Mouse (Mus musculus): Measurements from ENCODE around the gene Smyd4.

Smyd4 gene

DNA sequence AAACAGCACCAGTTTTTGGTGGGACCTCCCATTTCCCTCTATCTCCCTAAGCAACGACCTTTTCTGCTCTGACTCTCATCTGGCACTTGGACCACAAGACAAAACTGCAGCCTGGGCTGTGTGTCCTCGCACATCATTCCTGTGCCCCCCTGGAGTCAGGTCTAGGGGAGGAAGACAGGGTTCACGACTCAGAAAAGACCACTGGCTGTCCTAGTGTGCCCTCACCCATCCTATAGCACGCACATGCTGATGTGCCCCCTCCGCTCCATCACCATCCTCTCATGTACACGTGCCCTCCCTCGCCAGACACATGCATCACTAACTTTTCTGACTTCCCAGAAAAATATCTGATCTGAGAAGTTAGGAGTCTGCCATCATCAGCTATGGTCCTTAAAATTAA is 71.8 kb downstream of the Smyd4 start:
- DNase-seq (ENCODE audit: low spot score in 2 of 2): no peak

DNA sequence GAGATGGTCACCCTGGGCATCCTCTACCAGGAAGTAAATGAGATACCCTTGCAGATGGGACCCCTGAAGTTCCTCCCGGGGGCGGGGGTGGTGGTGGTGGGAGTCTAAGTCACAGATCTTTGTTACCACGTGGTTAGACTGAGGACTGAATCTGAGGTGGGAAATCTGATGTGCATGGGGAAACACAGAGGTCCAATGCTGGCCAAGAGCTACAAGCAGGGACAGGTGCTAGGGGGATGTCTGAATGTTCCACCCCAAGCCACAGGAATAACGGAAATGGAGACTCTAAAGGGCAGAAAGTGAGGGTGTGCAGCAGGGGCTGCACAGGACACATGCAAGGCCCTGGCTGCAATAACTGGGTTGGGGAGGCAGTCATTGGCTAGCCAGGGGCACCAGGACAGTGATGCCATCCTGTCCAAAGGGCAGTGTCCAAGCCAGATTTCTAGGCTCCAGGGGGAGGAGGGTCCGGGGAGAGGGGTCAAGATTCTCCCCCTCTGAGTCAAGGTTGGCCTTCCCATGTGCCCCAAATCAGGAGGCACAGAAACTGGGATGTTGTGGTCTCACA is 72.7 kb downstream of the Smyd4 start:
- DNase-seq (ENCODE audit: low spot score in 2 of 2): no peak

GRCm38 (mm10) chr11:75421375-75422012 is 73.3 kb downstream of the Smyd4 start:
- no peak for DNase-seq (ENCODE audit: low spot score in 2 of 2)

DNA sequence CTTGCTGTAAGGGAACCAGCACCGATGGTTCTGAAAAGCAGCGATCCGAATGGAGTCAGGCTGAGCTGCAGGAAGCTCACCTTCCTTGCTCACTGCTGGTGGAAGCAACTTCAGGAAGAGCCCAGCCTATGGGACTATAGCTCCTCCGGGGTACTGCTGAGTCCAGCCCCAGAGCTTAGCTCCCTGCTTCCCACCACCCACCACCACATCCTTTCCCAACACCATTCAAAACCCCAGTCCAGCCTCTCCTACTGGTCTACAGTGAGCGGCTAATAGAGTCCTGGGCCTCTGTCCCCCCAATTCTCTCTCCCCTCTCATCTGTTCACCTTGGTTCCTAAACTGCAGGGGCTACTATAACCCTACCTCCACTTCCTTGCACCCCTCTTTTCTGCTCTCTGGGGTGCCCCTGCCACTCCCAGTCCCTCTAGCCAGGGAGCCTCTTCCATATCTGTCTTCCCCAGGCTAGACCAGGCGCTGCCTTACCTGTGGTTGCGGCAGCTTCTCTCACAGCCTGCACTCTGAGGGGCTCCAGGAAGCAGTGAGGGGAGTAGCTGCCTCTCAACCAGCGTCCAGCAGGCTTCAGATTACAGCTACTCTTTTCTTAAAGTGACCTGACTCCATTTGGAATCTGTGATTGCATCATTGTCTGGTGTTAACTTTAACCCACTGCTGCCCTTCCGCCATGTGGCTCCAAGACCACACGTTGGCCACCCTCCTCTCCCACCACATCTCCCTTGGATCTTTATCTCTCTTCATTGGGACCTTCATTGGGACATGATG is 74.0 kb downstream of the Smyd4 start, which contains the start of gene Serpinf1:
TSS of gene Serpinf1 (minus strand) at position 689 of the 780 bp plus-strand sequence.
- no peak for DNase-seq (ENCODE audit: low spot score in 2 of 2)

- no peak for DNase-seq (ENCODE audit: low spot score in 2 of 2)
Measured at GRCm38 (mm10) chr11:75423091-75423490, 74.9 kb downstream of the Smyd4 start.

GRCm38 (mm10) chr11:75424033-75424432 is 75.8 kb downstream of the Smyd4 start:
- no peak for DNase-seq (ENCODE audit: low spot score in 2 of 2)

- no peak for DNase-seq (ENCODE audit: low spot score in 2 of 2)
Measured at GRCm38 (mm10) chr11:75424459-75424858, 76.2 kb downstream of the Smyd4 start.

DNA sequence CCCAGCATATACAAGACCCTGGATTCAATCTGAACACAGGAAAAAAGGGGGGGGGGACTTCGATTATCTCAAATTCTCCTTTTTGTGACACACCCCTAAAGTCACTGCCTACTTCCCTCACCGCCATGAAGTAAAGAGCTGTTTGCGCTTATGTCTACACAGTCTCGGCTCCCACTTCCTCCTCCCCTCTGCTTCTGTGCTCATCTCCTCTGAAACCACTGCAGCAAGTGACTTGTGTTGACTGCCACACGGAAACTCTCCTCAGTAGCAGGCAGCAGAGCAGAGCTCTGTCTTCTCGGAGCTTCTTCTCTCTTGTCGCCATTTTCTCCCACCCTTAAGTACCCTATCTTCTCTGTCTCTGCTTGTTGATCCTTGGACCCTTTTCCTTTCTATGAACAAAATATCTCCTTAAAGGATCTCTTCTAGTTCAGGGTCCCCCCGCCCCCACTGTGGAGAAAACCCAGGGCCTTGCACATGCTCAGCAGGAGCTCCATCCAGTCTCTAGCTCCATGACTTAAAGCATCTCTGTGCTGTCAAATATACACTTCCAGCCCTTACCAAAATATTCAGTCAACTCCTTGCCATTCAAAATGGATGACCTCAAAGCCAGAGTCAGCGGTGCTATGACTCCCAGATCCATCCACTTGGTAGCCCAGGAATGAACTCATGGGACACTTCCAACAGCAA is 80.9 kb downstream of the Smyd4 start:
- no peak for DNase-seq (ENCODE audit: low spot score in 2 of 2)

- peak; percentile 46 to 63 for DNase-seq (ENCODE audit: low spot score in 2 of 2)
Measured at GRCm38 (mm10) chr11:75431307-75431706, 83.1 kb downstream of the Smyd4 start.

DNA sequence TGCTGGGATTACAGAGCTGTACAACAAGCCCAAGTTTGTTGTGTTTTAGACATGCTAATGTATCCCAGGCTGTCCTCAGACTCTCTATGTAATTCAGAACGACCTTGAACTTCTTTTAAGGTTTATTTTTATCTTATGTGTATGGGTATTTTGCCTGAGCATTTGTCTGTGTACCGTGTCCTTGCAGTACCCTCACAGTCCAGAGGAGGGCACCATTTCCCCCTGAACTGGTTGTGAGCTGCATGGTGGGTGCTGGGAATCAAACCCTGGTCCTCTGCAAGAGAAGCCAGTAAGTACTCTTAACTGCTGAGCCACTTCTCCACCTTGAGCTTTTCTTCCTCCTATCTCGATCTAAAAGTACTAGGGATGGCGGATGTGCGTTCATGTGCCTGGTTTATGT is 85.9 kb downstream of the Smyd4 start:
- no peak for DNase-seq (ENCODE audit: low spot score in 2 of 2)

DNA sequence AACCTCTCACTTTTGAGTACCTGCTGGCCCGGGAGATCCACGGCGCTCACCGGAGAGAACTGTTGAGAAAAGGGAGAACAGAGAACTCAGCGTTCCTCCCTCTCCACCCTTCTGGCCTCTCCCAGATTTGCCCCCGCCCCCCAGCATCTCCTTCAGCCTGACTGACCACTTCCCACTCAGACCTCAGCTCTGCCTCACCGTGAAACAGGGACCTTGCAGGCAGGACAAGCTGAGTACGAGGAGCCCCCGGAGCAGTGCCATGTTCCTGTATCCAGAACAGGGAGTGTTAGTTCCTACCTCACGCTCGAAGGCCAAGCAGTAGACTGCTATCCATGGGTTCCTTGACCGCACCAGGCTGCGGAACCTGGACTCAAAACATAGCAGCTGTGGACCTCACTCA is 90.0 kb downstream of the Smyd4 start:
- no peak for DNase-seq (ENCODE audit: low spot score in 2 of 2)

GRCm38 (mm10) chr11:75438804-75439203 is 90.6 kb downstream of the Smyd4 start:
- no peak for DNase-seq (ENCODE audit: low spot score in 2 of 2)

DNA sequence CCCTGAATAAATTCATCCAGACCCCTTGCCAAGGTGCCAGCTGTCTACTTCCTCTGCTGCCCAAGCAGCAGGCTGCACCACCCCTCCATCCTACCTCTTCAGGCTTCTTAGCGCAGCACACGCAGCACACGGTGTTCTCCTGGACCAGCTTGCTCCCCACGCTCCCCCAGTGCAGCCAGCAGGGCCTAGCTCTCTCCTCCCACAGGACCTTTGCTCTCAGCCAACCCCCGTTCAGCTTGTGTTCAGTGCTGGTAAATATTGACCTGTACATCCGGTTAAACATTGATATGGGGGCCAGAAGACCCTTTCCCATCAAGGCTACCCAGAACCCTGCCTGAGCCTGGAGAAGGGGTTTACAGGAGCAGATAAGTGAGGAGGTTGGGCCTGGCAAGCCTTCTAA is 91.1 kb downstream of the Smyd4 start, which contains the start of gene Serpinf2:
TSS of gene Serpinf2 (minus strand) at position 229 of the 400 bp plus-strand sequence.
- DNase-seq (ENCODE audit: low spot score in 2 of 2): no peak

DNA sequence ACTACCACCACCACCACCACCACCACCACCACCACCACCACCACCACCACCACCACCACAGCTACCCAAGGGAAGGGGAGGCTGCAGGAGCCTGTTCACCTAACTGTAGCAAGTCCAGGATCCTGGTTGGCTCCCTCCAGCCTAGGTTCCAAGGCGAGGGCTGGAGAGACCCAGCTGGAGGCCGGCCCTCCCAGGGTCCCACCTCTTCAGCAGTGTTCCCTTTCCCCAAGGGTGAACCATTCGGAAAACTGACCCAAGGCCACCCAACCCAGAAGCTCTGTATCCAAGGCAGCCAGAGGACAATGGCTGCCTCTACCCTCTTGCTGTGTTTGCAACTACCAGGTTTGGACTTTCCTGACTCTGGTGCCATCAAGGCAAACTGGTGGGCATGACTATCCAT is 91.7 kb downstream of the Smyd4 start:
- no peak for DNase-seq (ENCODE audit: low spot score in 2 of 2)

- no peak for DNase-seq (ENCODE audit: low spot score in 2 of 2)
Measured at GRCm38 (mm10) chr11:75441034-75441433, 92.8 kb downstream of the Smyd4 start.

DNA sequence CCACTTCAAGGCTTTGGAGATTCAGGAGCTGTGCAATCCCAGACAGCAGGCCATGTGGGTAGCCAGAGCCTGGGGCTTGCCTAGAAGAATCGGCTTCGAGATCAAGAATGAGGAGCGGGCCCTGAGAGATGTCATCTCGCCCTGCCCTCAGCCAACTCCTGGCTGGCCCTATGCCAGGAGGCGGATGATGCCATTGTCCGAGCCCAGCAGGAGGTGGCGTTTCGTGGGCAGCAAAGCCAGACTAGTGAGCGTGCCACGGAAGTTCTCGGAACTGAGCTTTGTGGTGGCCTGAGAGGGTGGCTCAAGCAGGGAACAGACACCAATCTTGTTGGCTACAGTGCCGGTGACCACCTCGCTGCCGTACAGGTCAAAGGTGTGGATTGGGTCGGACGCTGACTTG is 93.4 kb downstream of the Smyd4 start:
- DNase-seq (ENCODE audit: low spot score in 2 of 2): no peak

GRCm38 (mm10) chr11:75443711-75444110 is 95.5 kb downstream of the Smyd4 start:
- no peak for DNase-seq (ENCODE audit: low spot score in 2 of 2)

DNA sequence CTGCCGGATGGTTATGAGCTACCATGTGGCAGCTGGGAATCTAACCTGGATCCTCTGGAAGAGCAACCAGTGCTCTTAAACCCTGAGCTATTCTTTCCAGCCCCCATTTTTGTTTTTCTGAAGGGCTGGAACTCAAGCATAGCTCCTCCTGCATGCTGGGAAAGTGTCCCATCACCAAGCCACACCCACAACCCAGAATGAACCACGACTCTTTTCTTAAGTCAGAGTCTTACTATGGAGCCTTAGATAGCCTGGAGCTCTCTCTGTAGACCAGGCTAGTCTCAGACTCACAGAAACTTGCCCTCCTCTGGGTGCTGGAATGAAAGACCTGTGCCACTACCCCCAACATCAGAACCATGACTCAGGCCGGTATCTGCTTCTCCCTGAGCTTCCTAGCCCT is 100.3 kb downstream of the Smyd4 start:
- DNase-seq (ENCODE audit: low spot score in 2 of 2): no peak

- DNase-seq (ENCODE audit: low spot score in 2 of 2): no peak
Measured at GRCm38 (mm10) chr11:75449695-75450094, 101.5 kb downstream of the Smyd4 start.

DNA sequence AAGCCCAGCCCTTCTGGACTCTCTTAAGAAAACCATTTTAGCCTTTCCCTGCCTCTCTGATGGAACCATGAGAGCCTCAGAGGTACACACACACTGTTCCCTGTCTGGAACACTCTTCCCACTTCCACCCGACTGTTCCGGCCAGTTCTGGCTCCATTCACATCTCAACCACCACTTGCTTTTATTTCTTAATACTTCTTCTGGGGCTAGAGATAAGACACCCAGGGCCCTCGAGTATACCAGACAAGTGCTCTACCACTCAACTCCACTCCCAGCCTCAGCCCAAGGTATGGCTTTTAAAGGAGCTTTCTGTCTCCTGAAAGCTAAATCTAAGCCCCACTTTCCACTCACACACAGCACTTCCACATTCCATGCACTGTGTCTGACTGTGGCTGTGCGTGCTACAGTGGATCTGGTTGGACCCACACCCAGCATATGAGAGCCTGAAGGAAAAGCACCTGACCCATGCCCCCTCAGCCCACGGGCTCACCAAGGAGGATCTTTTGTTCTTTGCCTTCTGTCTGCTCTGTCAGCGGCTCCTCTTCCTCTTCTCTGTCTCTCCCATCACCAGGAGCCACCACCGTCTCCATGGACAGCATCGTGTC is 102.2 kb downstream of the Smyd4 start:
- DNase-seq (ENCODE audit: low spot score in 2 of 2): no peak

GRCm38 (mm10) chr11:75450936-75451335 is 102.7 kb downstream of the Smyd4 start:
- no peak for DNase-seq (ENCODE audit: low spot score in 2 of 2)

GRCm38 (mm10) chr11:75452081-75452480 is 103.8 kb downstream of the Smyd4 start:
- DNase-seq (ENCODE audit: low spot score in 2 of 2): no peak
